In genomic region chr11:83448021-83448926, GRCm38 (mm10) we compare ENCODE assay signal across 9 mouse cellular contexts. TPM values are rescaled to one million over a fixed set of nuclear protein-coding genes. Genes with fewer than 3 reads are reported as not detected.
DNase-seq lines count a peak whose midpoint lies in the region; ATAC-seq lines count a peak whose summit lies in the region.
"Had no signal": no experiment of that assay in that cellular context is flagged by ENCODE, and none has a peak within 500 bp of the region (broad histone marks: within the 10 kb centered on the region; RNA-seq: fewer than 3 reads in every experiment).

No protein-coding gene starts in this region.

- H3K27ac ChIP-seq in hindbrain, embryonic 13.5 days, result peak overlapping the region; percentile 32; the same call in 1 of the 2 replicates
- peak overlapping the region; percentile 38 for H3K27ac ChIP-seq in lung, embryonic 15.5 days
- H3K27ac ChIP-seq in forebrain, embryonic 13.5 days, result no peak overlapping the region

- no peak overlapping the region for H3K4me3 ChIP-seq in hindbrain, embryonic 13.5 days
- no peak overlapping the region for H3K4me3 ChIP-seq in lung, embryonic 15.5 days
- no peak overlapping the region for H3K4me3 ChIP-seq in forebrain, embryonic 13.5 days

- H3K27me3 ChIP-seq in hindbrain, embryonic 13.5 days, result peaks cover 38% of the 10 kb centered on the region
- peaks cover 30% of the 10 kb centered on the region for H3K27me3 ChIP-seq in lung, embryonic 15.5 days
- H3K27me3 ChIP-seq in forebrain, embryonic 13.5 days, result peaks cover 40% of the 10 kb centered on the region

- H3K9me3 ChIP-seq in hindbrain, embryonic 13.5 days, result no peaks in the 10 kb centered on the region
- H3K9me3 ChIP-seq in lung, embryonic 15.5 days, result no peaks in the 10 kb centered on the region
- no peaks in the 10 kb centered on the region for H3K9me3 ChIP-seq in forebrain, embryonic 13.5 days (replicated peaks)

- no peak overlapping the region for H3K4me2 ChIP-seq in hindbrain, embryonic 13.5 days
- peak overlapping the region; percentile 1; the same call in 1 of the 2 replicates for H3K4me2 ChIP-seq in lung, embryonic 15.5 days
- H3K4me2 ChIP-seq in forebrain, embryonic 13.5 days, result no peak overlapping the region

- H3K9ac ChIP-seq in hindbrain, embryonic 13.5 days, result no peak overlapping the region
- no peak overlapping the region for H3K9ac ChIP-seq in lung, embryonic 15.5 days
- no peak overlapping the region for H3K9ac ChIP-seq in forebrain, embryonic 13.5 days

- no peaks in the 10 kb centered on the region for H3K36me3 ChIP-seq in hindbrain, embryonic 13.5 days
- no peaks in the 10 kb centered on the region for H3K36me3 ChIP-seq in lung, embryonic 15.5 days
- no peaks in the 10 kb centered on the region for H3K36me3 ChIP-seq in forebrain, embryonic 13.5 days (ENCODE audit: poor library complexity, severe bottlenecking)

- peaks cover 25% of the 10 kb centered on the region for H3K4me1 ChIP-seq in hindbrain, embryonic 13.5 days (replicated peaks)
- peaks cover 39% of the 10 kb centered on the region for H3K4me1 ChIP-seq in lung, embryonic 15.5 days
- peaks cover 17% of the 10 kb centered on the region for H3K4me1 ChIP-seq in forebrain, embryonic 13.5 days

- WGBS in hindbrain, embryonic 13.5 days, result 35% methylated on average over 16 of the region's 16 CpGs
- WGBS in lung, embryonic 15.5 days, result 22% methylated on average over 16 of the region's 16 CpGs
- 63% methylated on average over 16 of the region's 16 CpGs for WGBS in forebrain, embryonic 13.5 days

- no peak for ATAC-seq in hindbrain, embryonic 13.5 days (ENCODE audit: low FRiP score)
- ATAC-seq in lung, embryonic 15.5 days (ENCODE audit: borderline replicate concordance, extremely low read depth, low FRiP score, low TSS enrichment), result peak; percentile 37
- no peak for ATAC-seq in forebrain, embryonic 13.5 days

- peak; percentile 41 for DNase-seq in R1 (ENCODE audit: low read depth, low spot score)
- DNase-seq in embryo, embryonic 9.5 days (ENCODE audit: extremely low spot score), result peak; percentile 75
- DNase-seq in layer of hippocampus, postnatal 36 days, result no peak
- DNase-seq in thymus, postnatal 10 days (ENCODE audit: low spot score in 2 of 2), result no peak
- DNase-seq in cerebellum, adult 18-20 months, result no peak

RNA-seq across cellular contexts. Expression of gene 1700020L24Rik, which starts 10.8 kb away (rescaled TPM):
- polyA plus RNA-seq in hindbrain, embryonic 13.5 days (2015; fragmentation: Nextera tagmentation; extraction: Ambion mirVana), result 0.48 TPM in 1 of 2 replicates, not detected in the other
- polyA plus RNA-seq in lung, embryonic 15.5 days (2015; fragmentation: Nextera tagmentation; extraction: Ambion mirVana), result 0.18 and 0.29 TPM in 2 replicates
- not detected for total RNA-seq in layer of hippocampus, postnatal 36 days (2021)
- not detected in 2 replicates for polyA plus RNA-seq in forebrain, embryonic 13.5 days (2015; fragmentation: Nextera tagmentation; extraction: Ambion mirVana)
- total RNA-seq: liver, adult 2 months had no signal
- polyA plus RNA-seq: liver, adult 2 months had no signal

RNA-seq across cellular contexts. Expression of gene Mmp28, which starts 14.6 kb away (rescaled TPM):
- polyA plus RNA-seq in hindbrain, embryonic 13.5 days (2015; fragmentation: Nextera tagmentation; extraction: Ambion mirVana), result 3.5 and 3.8 TPM in 2 replicates
- polyA plus RNA-seq in lung, embryonic 15.5 days (2015; fragmentation: Nextera tagmentation; extraction: Ambion mirVana), result 2.5 and 2.7 TPM in 2 replicates
- total RNA-seq in layer of hippocampus, postnatal 36 days (2021), result 1 to 10 TPM; 2.9 to 4.0 TPM
- 2.5 TPM in 2 replicates for polyA plus RNA-seq in forebrain, embryonic 13.5 days (2015; fragmentation: Nextera tagmentation; extraction: Ambion mirVana)

RNA-seq across cellular contexts. Expression of gene Gas2l2, which starts 19.0 kb away (rescaled TPM):
- 0.43 and 1.4 TPM in 2 replicates for polyA plus RNA-seq in hindbrain, embryonic 13.5 days (2015; fragmentation: Nextera tagmentation; extraction: Ambion mirVana)
- 0.32 and 0.35 TPM in 2 replicates for polyA plus RNA-seq in lung, embryonic 15.5 days (2015; fragmentation: Nextera tagmentation; extraction: Ambion mirVana)
- total RNA-seq in layer of hippocampus, postnatal 36 days (2021), result under 1 TPM; 0.12 to 0.15 TPM
- 0.21 and 0.30 TPM in 2 replicates for polyA plus RNA-seq in forebrain, embryonic 13.5 days (2015; fragmentation: Nextera tagmentation; extraction: Ambion mirVana)
- total RNA-seq: liver, adult 2 months had no signal
- polyA plus RNA-seq: liver, adult 2 months had no signal

RNA-seq across cellular contexts. Expression of gene Taf15, which starts 24.6 kb away (rescaled TPM):
- polyA plus RNA-seq in hindbrain, embryonic 13.5 days (2015; fragmentation: Nextera tagmentation; extraction: Ambion mirVana), result 14.7 and 16.4 TPM in 2 replicates
- 11.0 and 11.3 TPM in 2 replicates for polyA plus RNA-seq in lung, embryonic 15.5 days (2015; fragmentation: Nextera tagmentation; extraction: Ambion mirVana)
- total RNA-seq in layer of hippocampus, postnatal 36 days (2021), result 10 to 100 TPM; 75.0 to 77.4 TPM
- polyA plus RNA-seq in forebrain, embryonic 13.5 days (2015; fragmentation: Nextera tagmentation; extraction: Ambion mirVana), result 20.5 and 21.3 TPM in 2 replicates

RNA-seq across cellular contexts. Expression of gene Rasl10b, which starts 39.3 kb away (rescaled TPM):
- 22.2 and 22.5 TPM in 2 replicates for polyA plus RNA-seq in hindbrain, embryonic 13.5 days (2015; fragmentation: Nextera tagmentation; extraction: Ambion mirVana)
- 1.3 and 1.8 TPM in 2 replicates for polyA plus RNA-seq in lung, embryonic 15.5 days (2015; fragmentation: Nextera tagmentation; extraction: Ambion mirVana)
- total RNA-seq in layer of hippocampus, postnatal 36 days (2021), result 100 to 1,000 TPM; 223 to 227 TPM
- polyA plus RNA-seq in forebrain, embryonic 13.5 days (2015; fragmentation: Nextera tagmentation; extraction: Ambion mirVana), result 6.5 and 9.9 TPM in 2 replicates

Comparison
In these comparisons a context has a peak if more than half of its experiments do, and no peak if none do; other contexts are left out.
1. DNase-seq: peak in R1 (single experiment) and embryo, embryonic 9.5 days (single experiment); none in layer of hippocampus, postnatal 36 days (0 of 2), thymus, postnatal 10 days (0 of 2) and cerebellum, adult 18-20 months (0 of 2).